Mouse (Mus musculus): ENCODE measurements at regions not wholly inside any gene's neighbourhood (a gene's known extent, or its start where the extent isn't known, plus 50 kb on each side); places are given as distances from the start of the nearest gene placed in this dataset.

DNA sequence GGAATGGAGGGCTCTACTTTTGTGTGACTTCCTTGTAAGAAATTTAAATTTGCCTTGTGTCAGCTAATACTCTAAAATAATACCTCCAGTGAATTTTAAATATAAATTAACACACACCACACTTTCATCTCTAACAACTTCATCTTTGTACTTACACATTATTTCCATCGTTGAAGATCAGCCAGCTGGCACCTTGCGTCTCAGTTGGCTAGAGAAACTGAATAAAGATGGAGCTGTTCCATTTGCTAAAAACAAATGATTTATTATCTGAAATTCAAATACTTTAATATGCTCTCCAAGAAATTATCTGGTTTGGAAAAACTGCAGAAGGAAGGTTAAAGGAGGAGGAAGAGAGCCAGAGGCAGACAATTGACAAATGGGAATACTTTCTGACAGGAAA, 122.0 kb upstream of the Gm11096 start:
- TF ChIP-seq CTCF (IDR thresholded peaks at IDR 0.05; ENCODE audit: low read depth, low read length) (no peak), POLR2A (IDR thresholded peaks at IDR 0.05; ENCODE audit: borderline replicate concordance, low read depth, low read length) (no peak)

All from bone marrow macrophage, adult 2 months (primary cell).